Mouse (Mus musculus): ENCODE results near the gene Olfr281.

Gene Olfr281

DNA sequence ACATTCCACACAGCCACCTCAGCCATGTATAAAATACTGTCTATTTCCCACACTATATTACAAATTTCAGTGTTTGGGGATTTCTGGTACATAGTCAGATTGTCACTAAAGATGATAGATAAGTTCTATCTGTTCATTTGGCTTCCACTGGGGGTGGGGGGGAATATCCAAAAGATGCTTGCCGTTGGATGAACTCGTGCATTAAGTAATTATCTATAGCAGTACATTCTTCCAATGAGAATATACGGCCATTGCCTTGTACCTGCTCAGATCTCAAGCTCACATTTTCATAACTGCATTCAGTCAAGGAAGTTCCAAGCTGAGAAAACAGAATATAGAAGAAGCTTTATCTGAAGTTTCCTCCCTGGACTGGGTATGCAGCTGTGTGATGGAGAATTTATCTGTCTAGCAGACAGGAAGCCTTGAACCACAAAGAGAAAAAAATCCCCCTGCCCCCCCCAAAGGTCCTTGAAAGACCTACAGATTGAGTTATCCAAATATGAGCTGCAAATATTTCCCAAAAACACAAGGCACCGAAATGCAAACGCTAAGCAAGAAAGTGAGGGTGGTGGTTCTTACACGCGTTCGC is 34.1 kb downstream of the Olfr281 start:
- DNase-seq = no peak

DNA sequence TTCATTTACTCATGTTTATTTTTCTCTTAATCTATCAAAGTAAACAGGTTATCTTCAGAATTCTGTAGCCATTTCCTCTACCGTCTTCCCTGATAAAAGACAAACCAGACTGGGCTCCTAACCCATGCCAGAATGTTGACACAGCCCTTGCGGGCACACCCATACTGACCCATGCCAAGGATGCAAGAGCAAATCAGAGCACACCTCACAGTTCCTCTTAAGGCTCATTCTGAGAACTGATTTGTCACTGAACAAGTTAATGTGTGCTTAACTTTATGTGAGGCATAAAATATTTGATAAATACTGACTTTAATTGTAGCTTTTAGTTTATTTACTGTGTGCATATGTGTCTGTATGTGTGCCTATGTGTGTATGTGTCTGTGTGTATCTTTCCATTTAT is 38.9 kb downstream of the Olfr281 start:
- no peak for DNase-seq

- DNase-seq = no peak
Observed at GRCm38 (mm10) chr15:98492102-98492501, 39.7 kb downstream of the Olfr281 start, which contains the start of gene Olfr279. Gene Olfr279 (plus strand): TSS chr15:98492402.

DNA sequence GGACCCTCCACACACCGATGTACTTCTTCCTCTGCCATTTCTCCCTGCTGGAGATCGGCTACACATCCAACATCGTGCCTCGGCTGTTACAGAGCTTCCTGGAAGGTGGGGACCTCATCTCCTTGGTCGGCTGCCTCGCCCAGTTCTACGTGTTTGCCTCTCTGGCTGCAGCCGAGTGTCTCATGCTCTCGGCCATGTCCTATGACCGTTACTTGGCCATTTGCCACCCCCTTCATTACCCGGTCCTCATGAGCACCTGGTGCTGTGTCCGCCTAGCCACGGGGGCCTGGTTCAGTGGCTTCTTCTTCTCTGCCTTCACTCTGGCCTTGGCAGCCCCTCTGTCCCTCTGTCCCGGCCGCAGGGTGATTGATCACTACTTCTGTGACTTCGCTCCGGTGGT is 45.2 kb downstream of the Olfr281 start:
- DNase-seq = no peak

DNA sequence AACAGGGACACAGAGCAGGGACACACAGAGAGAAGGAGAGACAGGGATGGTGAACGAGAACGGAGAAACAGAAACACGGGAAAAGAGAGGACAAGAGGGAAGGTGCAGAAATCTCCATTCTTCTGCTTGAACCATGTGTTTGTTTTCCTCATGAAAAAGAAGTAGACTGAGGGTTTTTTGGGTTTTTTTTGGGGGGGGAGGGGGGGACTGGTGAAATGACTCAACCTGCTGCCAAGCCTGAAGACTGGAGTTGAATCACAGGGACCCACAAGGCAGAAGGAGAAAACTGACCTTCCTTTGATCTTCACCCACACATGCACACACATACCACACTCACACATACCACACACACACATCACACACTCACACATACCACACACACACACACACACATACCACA is 50.9 kb downstream of the Olfr281 start:
- DNase-seq = no peak

DNA sequence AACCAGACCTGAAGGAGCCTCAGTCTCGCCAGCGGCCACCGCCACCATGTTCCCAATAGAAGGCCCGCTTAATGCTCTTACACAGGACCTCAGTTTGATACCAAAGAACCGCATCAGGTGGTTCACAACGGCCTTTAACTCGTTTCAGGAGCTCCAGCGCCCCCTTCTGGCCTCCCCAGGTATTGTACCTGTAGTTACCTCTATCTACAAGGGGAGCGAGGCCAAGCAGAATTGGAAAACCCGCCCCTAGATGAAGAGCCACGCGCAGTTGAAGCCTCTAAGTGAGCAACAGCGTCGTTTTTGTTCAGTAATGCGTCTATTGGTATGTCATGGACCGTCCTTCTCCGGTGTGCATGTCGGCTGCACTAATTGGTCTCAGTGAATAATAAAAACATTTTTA is 52.1 kb downstream of the Olfr281 start:
- DNase-seq = peak; percentile 66 to 88

DNA sequence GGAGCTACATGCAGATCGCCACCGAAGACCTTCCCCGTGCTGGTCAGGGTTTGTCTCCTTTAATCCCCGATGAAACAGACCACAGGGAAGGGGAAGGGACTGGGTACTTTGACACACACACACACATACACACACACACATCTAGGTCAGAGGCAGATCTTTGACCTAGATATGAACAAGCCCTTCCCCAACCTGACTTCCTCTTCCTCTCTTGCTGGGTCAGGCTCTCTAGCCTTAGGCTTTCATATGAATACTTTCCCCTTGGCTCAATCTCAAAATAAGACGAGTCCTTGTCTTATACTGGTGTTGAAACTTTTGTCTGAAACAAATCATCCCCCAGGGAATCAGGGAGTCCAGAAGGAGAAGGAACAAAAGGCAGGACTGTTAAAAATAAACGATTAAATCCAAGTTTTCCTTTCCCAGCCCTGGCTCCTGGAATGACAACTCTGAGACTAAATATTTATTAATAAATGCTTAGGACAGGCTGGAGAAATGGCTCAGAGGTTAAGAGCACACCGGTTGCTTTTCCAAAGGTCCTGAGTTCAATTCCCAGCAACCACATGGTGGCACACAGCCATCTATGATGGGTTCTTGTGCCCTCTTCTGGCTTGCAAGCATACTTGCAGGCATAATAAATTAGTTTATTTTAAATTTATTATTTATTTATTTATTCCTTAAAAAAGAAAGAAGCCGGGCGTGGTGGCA is 54.0 kb downstream of the Olfr281 start:
- DNase-seq = peak in 1 of 2 experiments; percentile 20

- DNase-seq = no peak
Observed at GRCm38 (mm10) chr15:98507321-98507720, 54.9 kb downstream of the Olfr281 start.

- DNase-seq = no peak
Observed at GRCm38 (mm10) chr15:98509387-98509786, 57.0 kb downstream of the Olfr281 start.

All from kidney, postnatal 25 days (tissue).